Mouse (Mus musculus) skeletal muscle tissue, postnatal 0 days (tissue): ENCODE results near the gene Vmn1r30. TPM values are rescaled to one million over a fixed set of nuclear protein-coding genes. Genes with fewer than 3 reads are reported as not detected.

Experiments used
- polyA plus RNA-seq: library from polyadenylated mRNA; unstranded; fragments of >200 nt; fragmentation: Nextera tagmentation; extraction: Ambion mirVana; gene quantifications from 2 replicates; pipeline ENCODE4 v1.2.1, GENCODE M21; 2015

Gene Vmn1r30
- not detected in 2 replicates for polyA plus RNA-seq

GRCm38 (mm10) chr6:58443285-58443684, at the start of gene Vmn1r30:
TSS of gene Vmn1r30 (minus strand) at chr6:58443385.

GRCm38 (mm10) chr6:58475230-58475629, 32.0 kb upstream of the Vmn1r30 start, which contains the start of gene Vmn1r31:
TSS of gene Vmn1r31 (minus strand) at chr6:58475330.

Other genes with a start within 250 kb of the Vmn1r30 start
- not detected in 2 replicates for gene Vmn1r27, start 224.6 kb downstream of the Vmn1r30 start, polyA plus RNA-seq
- not detected in 2 replicates for gene Vmn1r28, start 181.3 kb downstream of the Vmn1r30 start, polyA plus RNA-seq
- not detected in 2 replicates for gene Vmn1r29, start 141.8 kb downstream of the Vmn1r30 start, polyA plus RNA-seq
- not detected in 2 replicates for gene Vmn1r31, start 31.9 kb upstream of the Vmn1r30 start, polyA plus RNA-seq
- 24.4 and 25.8 TPM in 2 replicates for gene Abcg2, start 141.1 kb upstream of the Vmn1r30 start, polyA plus RNA-seq